Mouse (Mus musculus): Measurements from ENCODE around the gene Slc16a9. TPM values are rescaled to one million over a fixed set of nuclear protein-coding genes. Genes with fewer than 3 reads are reported as not detected.
"Not testable (repeated sequence)": the region's sequence is repeated elsewhere in the genome, so short reads cannot be mapped to it uniquely, and the experiment has no call there.

Slc16a9 gene
- polyA plus RNA-seq, 1 experiment from 2014 or later, result 0.16 TPM

DNA sequence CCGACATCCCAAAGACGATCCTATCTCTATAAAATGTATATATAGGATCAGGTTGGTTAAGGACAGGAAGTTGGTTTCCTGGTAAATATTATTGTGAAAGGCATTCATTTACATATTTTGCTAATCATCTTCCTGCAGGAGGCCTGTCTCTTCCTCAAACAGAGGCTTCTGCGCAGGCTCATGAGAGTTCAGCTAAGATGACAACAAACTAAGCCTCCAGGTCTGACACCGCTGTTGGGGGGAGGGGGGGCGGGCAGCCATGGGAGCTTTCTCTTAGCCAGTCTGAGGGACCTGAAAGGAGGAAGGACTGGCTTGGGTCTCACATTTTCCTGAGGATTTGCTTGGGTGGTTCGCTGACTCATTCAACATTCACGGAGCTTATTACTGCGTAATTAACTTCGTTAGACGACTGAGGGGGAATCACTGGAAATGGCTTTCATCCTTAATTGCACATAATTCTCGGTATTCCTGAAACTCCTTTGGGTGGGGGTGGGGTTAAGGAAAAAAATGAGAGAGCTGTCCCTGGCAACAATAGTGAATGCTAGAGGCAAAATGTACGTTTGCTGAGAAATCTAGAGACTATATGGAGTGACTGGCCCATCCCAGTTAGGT, 43.9 kb upstream of the Slc16a9 start:
- Histone ChIP-seq H3K9ac (ENCODE audit: low read length) (no peak overlapping the region), H3K27me3 (ENCODE audit: control insufficient read depth, insufficient read depth, low read length) (no peaks in the 10 kb centered on the region), H3K27ac (replicated peaks; ENCODE audit: low read depth, low read length) (no peak overlapping the region), H3K4me3 (ENCODE audit: low read depth, low read length) (no peak overlapping the region), H3K4me1 (ENCODE audit: control insufficient read depth, insufficient read depth, low read length) (0 out of 2 replicates have a peak, but pooled peaks cover 7% of the 10 kb centered on the region), H3K4me2 (ENCODE audit: low read depth, severe bottlenecking) (no peak overlapping the region), H3K36me3 (ENCODE audit: control insufficient read depth, insufficient read depth, low read length) (no peaks in the 10 kb centered on the region), H3K9me3 (ENCODE audit: control insufficient read depth, low read length) (no peaks in the 10 kb centered on the region)
- WGBS, result 68% methylated on average over 12 of the region's 12 CpGs
- no peak for DNase-seq (ENCODE audit: low spot score)
- ATAC-seq (ENCODE audit: insufficient number of reproducible peaks, low FRiP score, low TSS enrichment, low read depth), result no peak

- WGBS, result 37% methylated on average over 17 of the region's 17 CpGs
- Histone ChIP-seq H3K4me3 (ENCODE audit: low read depth, low read length) (no peak within 1 kb of the TSS), H3K4me2 (ENCODE audit: low read depth, severe bottlenecking) (no peak within 1 kb of the TSS), H3K9me3 (ENCODE audit: control insufficient read depth, low read length) (no peaks in the 10 kb centered on the region), H3K27ac (replicated peaks; ENCODE audit: low read depth, low read length) (0 out of 2 replicates have a peak within 1 kb of the TSS, but pooled peaks have one; percentile 21), H3K4me1 (ENCODE audit: control insufficient read depth, insufficient read depth, low read length) (0 out of 2 replicates have a peak, but pooled peaks cover 7% of the 10 kb centered on the region), H3K27me3 (ENCODE audit: control insufficient read depth, insufficient read depth, low read length) (no peaks in the 10 kb centered on the region), H3K9ac (ENCODE audit: low read length) (no peak within 1 kb of the TSS), H3K36me3 (ENCODE audit: control insufficient read depth, insufficient read depth, low read length) (no peaks in the 10 kb centered on the region)
- DNase-seq (ENCODE audit: low spot score) (peak; percentile 41), ATAC-seq (ENCODE audit: insufficient number of reproducible peaks, low FRiP score, low TSS enrichment, low read depth) (no peak; the same call in 1 of the 2 replicates)
Observed at GRCm38 (mm10) chr10:70204505-70205399, 40.1 kb upstream of the Slc16a9 start, which contains the start of gene Mrln. TSS of gene Mrln (plus strand) at chr10:70204664.

GRCm38 (mm10) chr10:70211281-70211680, 33.6 kb upstream of the Slc16a9 start:
- Histone ChIP-seq H3K9me3 (ENCODE audit: control insufficient read depth, low read length) (no peaks in the 10 kb centered on the region), H3K4me2 (ENCODE audit: low read depth, severe bottlenecking) (no peak overlapping the region), H3K9ac (ENCODE audit: low read length) (no peak overlapping the region), H3K4me3 (ENCODE audit: low read depth, low read length) (no peak overlapping the region), H3K4me1 (ENCODE audit: control insufficient read depth, insufficient read depth, low read length) (no peaks in the 10 kb centered on the region), H3K27ac (replicated peaks; ENCODE audit: low read depth, low read length) (no peak overlapping the region), H3K36me3 (ENCODE audit: control insufficient read depth, insufficient read depth, low read length) (no peaks in the 10 kb centered on the region), H3K27me3 (ENCODE audit: control insufficient read depth, insufficient read depth, low read length) (no peaks in the 10 kb centered on the region)
- no peak for DNase-seq (ENCODE audit: low spot score)
- no peak for ATAC-seq (ENCODE audit: insufficient number of reproducible peaks, low FRiP score, low TSS enrichment, low read depth)
- 84% methylated on average over 9 of the region's 9 CpGs for WGBS

GRCm38 (mm10) chr10:70220971-70221370, 23.9 kb upstream of the Slc16a9 start:
- Histone ChIP-seq H3K36me3 (ENCODE audit: control insufficient read depth, insufficient read depth, low read length) (no peaks in the 10 kb centered on the region), H3K27me3 (ENCODE audit: control insufficient read depth, insufficient read depth, low read length) (no peaks in the 10 kb centered on the region), H3K9ac (ENCODE audit: low read length) (no peak overlapping the region), H3K4me3 (ENCODE audit: low read depth, low read length) (no peak overlapping the region), H3K4me2 (ENCODE audit: low read depth, severe bottlenecking) (no peak overlapping the region), H3K27ac (replicated peaks; ENCODE audit: low read depth, low read length) (no peak overlapping the region), H3K9me3 (ENCODE audit: control insufficient read depth, low read length) (no peaks in the 10 kb centered on the region), H3K4me1 (ENCODE audit: control insufficient read depth, insufficient read depth, low read length) (no peaks in the 10 kb centered on the region)
- 79% methylated on average over 5 of the region's 5 CpGs for WGBS
- DNase-seq (ENCODE audit: low spot score) (no peak), ATAC-seq (ENCODE audit: insufficient number of reproducible peaks, low FRiP score, low TSS enrichment, low read depth) (no peak)

DNA sequence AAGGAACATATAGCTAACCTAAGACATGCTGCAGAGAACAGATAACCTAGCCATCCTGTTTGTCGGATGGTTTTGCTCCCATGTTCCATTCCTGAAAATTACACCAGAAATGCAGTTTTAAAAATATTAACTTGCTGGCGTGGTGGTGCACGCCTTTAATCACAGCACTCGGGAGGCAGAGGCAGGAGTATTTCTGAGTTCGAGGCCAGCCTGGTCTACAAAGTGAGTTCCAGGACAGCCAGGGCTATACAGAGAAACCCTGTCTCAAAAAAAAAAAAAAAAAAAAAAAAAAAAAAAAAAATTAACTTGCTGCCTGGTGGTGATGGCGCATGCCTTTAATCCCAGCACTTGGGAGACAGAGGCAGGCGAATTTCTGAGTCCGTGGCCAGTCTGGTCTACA, 22.7 kb upstream of the Slc16a9 start:
- not testable (repeated sequence) for DNase-seq (ENCODE audit: low spot score); H3K36me3 ChIP-seq (ENCODE audit: control insufficient read depth, insufficient read depth, low read length); H3K9me3 ChIP-seq (ENCODE audit: control insufficient read depth, low read length); H3K9ac ChIP-seq (ENCODE audit: low read length); H3K4me1 ChIP-seq (ENCODE audit: control insufficient read depth, insufficient read depth, low read length); ATAC-seq (ENCODE audit: insufficient number of reproducible peaks, low FRiP score, low TSS enrichment, low read depth); H3K4me3 ChIP-seq (ENCODE audit: low read depth, low read length); H3K4me2 ChIP-seq (ENCODE audit: low read depth, severe bottlenecking); H3K27me3 ChIP-seq (ENCODE audit: control insufficient read depth, insufficient read depth, low read length); H3K27ac ChIP-seq (replicated peaks; ENCODE audit: low read depth, low read length)
- WGBS, result 96% methylated on average over 8 of the region's 8 CpGs

- Histone ChIP-seq H3K4me2 (ENCODE audit: low read depth, severe bottlenecking) (no peak overlapping the region), H3K4me1 (ENCODE audit: control insufficient read depth, insufficient read depth, low read length) (no peaks in the 10 kb centered on the region), H3K9ac (ENCODE audit: low read length) (no peak overlapping the region), H3K9me3 (ENCODE audit: control insufficient read depth, low read length) (no peaks in the 10 kb centered on the region), H3K4me3 (ENCODE audit: low read depth, low read length) (no peak overlapping the region), H3K36me3 (ENCODE audit: control insufficient read depth, insufficient read depth, low read length) (no peaks in the 10 kb centered on the region), H3K27ac (replicated peaks; ENCODE audit: low read depth, low read length) (no peak overlapping the region), H3K27me3 (ENCODE audit: control insufficient read depth, insufficient read depth, low read length) (no peaks in the 10 kb centered on the region)
- WGBS, result 83% methylated on average over 6 of the region's 6 CpGs
- no peak for ATAC-seq (ENCODE audit: insufficient number of reproducible peaks, low FRiP score, low TSS enrichment, low read depth)
- DNase-seq (ENCODE audit: low spot score), result no peak
Observed at GRCm38 (mm10) chr10:70224571-70224970, 20.3 kb upstream of the Slc16a9 start.

DNA sequence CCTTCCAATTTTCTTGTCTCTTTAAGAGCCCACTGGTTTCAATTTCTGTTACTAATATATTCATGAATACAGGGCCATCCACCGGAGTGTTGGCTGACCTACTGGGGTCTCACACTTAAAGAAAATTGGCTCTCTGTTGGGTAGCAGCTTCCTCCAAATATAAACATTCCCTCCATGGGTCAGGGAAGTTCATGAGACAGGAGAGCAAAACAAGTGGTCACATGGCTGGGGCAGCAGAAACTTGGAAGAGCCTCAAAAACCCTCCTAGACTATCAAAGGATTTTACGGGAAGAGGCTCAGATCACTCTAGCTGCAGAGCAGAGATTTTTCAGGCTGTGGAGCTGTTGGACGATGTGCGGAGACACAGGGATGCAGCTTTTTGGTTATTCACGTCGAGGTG, 19.1 kb upstream of the Slc16a9 start:
- no peaks in the 10 kb centered on the region for H3K36me3 ChIP-seq (ENCODE audit: control insufficient read depth, insufficient read depth, low read length)
- WGBS, result 79% methylated on average over 6 of the region's 6 CpGs
- no peak overlapping the region for H3K27ac ChIP-seq (replicated peaks; ENCODE audit: low read depth, low read length)
- H3K9ac ChIP-seq (ENCODE audit: low read length), result no peak overlapping the region
- no peak for ATAC-seq (ENCODE audit: insufficient number of reproducible peaks, low FRiP score, low TSS enrichment, low read depth)
- no peak overlapping the region for H3K4me3 ChIP-seq (ENCODE audit: low read depth, low read length)
- H3K27me3 ChIP-seq (ENCODE audit: control insufficient read depth, insufficient read depth, low read length), result no peaks in the 10 kb centered on the region
- H3K4me1 ChIP-seq (ENCODE audit: control insufficient read depth, insufficient read depth, low read length), result no peaks in the 10 kb centered on the region
- no peak overlapping the region for H3K4me2 ChIP-seq (ENCODE audit: low read depth, severe bottlenecking)
- no peak for DNase-seq (ENCODE audit: low spot score)
- no peaks in the 10 kb centered on the region for H3K9me3 ChIP-seq (ENCODE audit: control insufficient read depth, low read length)

DNA sequence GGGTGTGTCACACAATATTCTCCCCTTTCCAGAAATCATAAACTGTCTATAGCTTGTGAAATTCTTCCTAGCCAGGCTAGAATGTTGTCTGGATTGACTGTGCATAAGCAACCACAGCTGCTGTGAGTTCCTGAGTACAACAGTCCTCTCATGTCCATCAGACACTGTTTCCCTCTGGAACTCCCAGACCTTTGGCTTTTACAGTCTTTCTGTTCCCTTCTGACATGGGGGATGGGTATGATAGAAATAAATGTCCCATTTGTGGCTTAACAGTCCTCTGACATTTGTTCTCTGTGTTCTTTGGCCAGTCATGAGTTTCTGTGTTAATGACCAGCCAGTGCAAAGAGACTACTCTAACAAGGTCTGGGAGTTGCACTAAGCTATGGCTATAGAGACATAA, 18.3 kb upstream of the Slc16a9 start:
- Histone ChIP-seq H3K36me3 (ENCODE audit: control insufficient read depth, insufficient read depth, low read length) (no peaks in the 10 kb centered on the region), H3K4me3 (ENCODE audit: low read depth, low read length) (no peak overlapping the region), H3K9ac (ENCODE audit: low read length) (no peak overlapping the region), H3K27ac (replicated peaks; ENCODE audit: low read depth, low read length) (no peak overlapping the region), H3K4me1 (ENCODE audit: control insufficient read depth, insufficient read depth, low read length) (no peaks in the 10 kb centered on the region), H3K9me3 (ENCODE audit: control insufficient read depth, low read length) (no peaks in the 10 kb centered on the region), H3K4me2 (ENCODE audit: low read depth, severe bottlenecking) (no peak overlapping the region), H3K27me3 (ENCODE audit: control insufficient read depth, insufficient read depth, low read length) (no peaks in the 10 kb centered on the region)
- ATAC-seq (ENCODE audit: insufficient number of reproducible peaks, low FRiP score, low TSS enrichment, low read depth) (no peak), DNase-seq (ENCODE audit: low spot score) (no peak)

All from limb, embryonic 11.5 days (tissue).